Mouse (Mus musculus): ENCODE data around the gene Tmeff1.

GRCm38 (mm10) chr4:48561824-48562223 is 23.1 kb upstream of the Tmeff1 start:
- TF ChIP-seq CTCF (IDR thresholded peaks at IDR 0.05; ENCODE audit: insufficient read depth, low read depth, low read length) (no peak), POLR2A (IDR thresholded peaks at IDR 0.05; ENCODE audit: insufficient read depth, low read depth, low read length) (no peak)

Data from olfactory bulb, adult 2 months (tissue).